Mouse (Mus musculus) MEL (cell line): ENCODE results near the gene Zfp433. TPM values are rescaled to one million over a fixed set of nuclear protein-coding genes. Genes with fewer than 3 reads are reported as not detected.
"Not testable (repeated sequence)": the region's sequence is repeated elsewhere in the genome, so short reads cannot be mapped to it uniquely, and the experiment has no call there.

Experiments used
- DNase-seq: peaks from one replicate; pipeline ENCODE4 v3.0.0; 2011; ENCODE audit warnings: low read depth, low spot score
- H3K27ac ChIP-seq: 2 replicates; pipeline ENCODE4 v1.5.1; 2012; ENCODE audit warnings: low read depth, mild to moderate bottlenecking, control low read depth, low read length, moderate library complexity; ENCODE audit not compliant: control insufficient read depth
- H3K27me3 ChIP-seq, 2 experiments: fragments of 150-350 bp in 1 of 2; sonication (generic) in 1 of 2; 2 replicates each; pipeline ENCODE4 v1.6.1; 2012; ENCODE audit warnings: low read length in 2 of 2, mild to moderate bottlenecking in 2 of 2, improper control_type of control experiment in 1 of 2, moderate library complexity in 1 of 2; ENCODE audit not compliant: insufficient read depth in 2 of 2, control insufficient read depth in 1 of 2
- H3K36me3 ChIP-seq, 2 experiments: 2 replicates each; pipeline ENCODE4 v1.6.1; 2012 to 2014; ENCODE audit warnings: low read length in 2 of 2, improper control_type of control experiment in 1 of 2, inconsistent platforms in 1 of 2, mild to moderate bottlenecking in 1 of 2; ENCODE audit not compliant: insufficient read depth in 2 of 2, control insufficient read depth in 1 of 2
- H3K4me1 ChIP-seq, 2 experiments: fragments of 150-350 bp in 1 of 2; sonication (generic) in 1 of 2; 2 replicates each; pipeline ENCODE4 v1.6.1; 2012; ENCODE audit warnings: low read length in 2 of 2, improper control_type of control experiment in 1 of 2, mild to moderate bottlenecking in 1 of 2; ENCODE audit not compliant: insufficient read depth in 2 of 2, control insufficient read depth in 1 of 2
- H3K4me3 ChIP-seq, 2 experiments: fragments of 150-350 bp in 1 of 2; sonication (generic) in 1 of 2; 2 replicates each; pipeline ENCODE4 v1.5.1; 2012; ENCODE audit warnings: low read depth in 2 of 2, low read length in 2 of 2, mild to moderate bottlenecking in 2 of 2, moderate library complexity in 2 of 2, control low read depth in 1 of 2, improper control_type of control experiment in 1 of 2; ENCODE audit not compliant: control insufficient read depth in 1 of 2, insufficient read depth in 1 of 2
- H3K79me2 ChIP-seq: 2 replicates; pipeline ENCODE4 v1.6.1; 2012; ENCODE audit warnings: mild to moderate bottlenecking, low read length, moderate library complexity; ENCODE audit not compliant: control insufficient read depth, poor library complexity, insufficient read depth
- H3K9ac ChIP-seq: 2 replicates; pipeline ENCODE4 v1.6.1; 2012; ENCODE audit warnings: low read depth, mild to moderate bottlenecking, control low read depth, low read length, moderate library complexity; ENCODE audit not compliant: control insufficient read depth, poor library complexity, severe bottlenecking
- H3K9me3 ChIP-seq: fragments of 150-350 bp; sonication (generic); replicated peaks from 2 replicates; pipeline ENCODE4 v1.6.1; 2012; ENCODE audit warnings: mild to moderate bottlenecking, low read length, improper control_type of control experiment, moderate library complexity; ENCODE audit not compliant: insufficient read depth
- BHLHE40 ChIP-seq: IDR thresholded peaks from 2 replicates; pipeline ENCODE4 v1.6.1; 2012; ENCODE audit warnings: low read depth, mild to moderate bottlenecking, inconsistent platforms, low read length, improper control_type of control experiment, borderline replicate concordance
- CHD2 ChIP-seq: IDR thresholded peaks from 2 replicates; pipeline ENCODE4 v1.6.1; 2011; ENCODE audit warnings: low read length, improper control_type of control experiment
- CTCF ChIP-seq, 3 experiments: IDR thresholded peaks in 2 of 3; conservative IDR thresholded peaks in 1 of 3; 2 replicates each; pipeline ENCODE4 v1.5.1; 2011 to 2012; ENCODE audit warnings: low read length in 3 of 3, low read depth in 2 of 3, mild to moderate bottlenecking in 2 of 3, improper control_type of control experiment in 1 of 3, inconsistent platforms in 1 of 3, mixed read lengths in 1 of 3, moderate library complexity in 1 of 3; ENCODE audit not compliant: control insufficient read depth in 1 of 3, insufficient read depth in 1 of 3, poor library complexity in 1 of 3, severe bottlenecking in 1 of 3
- ETS1 ChIP-seq: IDR thresholded peaks from 2 replicates; pipeline ENCODE4 v1.6.1; 2012; ENCODE audit warnings: low read depth, mild to moderate bottlenecking, inconsistent platforms, low read length, improper control_type of control experiment, moderate library complexity
- GATA1 ChIP-seq: IDR thresholded peaks from 2 replicates; pipeline ENCODE4 v1.6.1; 2011; ENCODE audit warnings: low read depth, low read length, improper control_type of control experiment
- KAT2A ChIP-seq: conservative IDR thresholded peaks from 2 replicates; pipeline ENCODE4 v1.6.1; 2012; ENCODE audit warnings: low read depth, low read length, improper control_type of control experiment, inconsistent platforms
- MAFK ChIP-seq: IDR thresholded peaks from 2 replicates; pipeline ENCODE4 v1.6.1; 2011; ENCODE audit warnings: low read depth, mild to moderate bottlenecking, low read length, improper control_type of control experiment, borderline replicate concordance
- MAX ChIP-seq: IDR thresholded peaks from 2 replicates; pipeline ENCODE4 v1.6.1; 2011; ENCODE audit warnings: low read length, improper control_type of control experiment
- MEF2A ChIP-seq: IDR thresholded peaks from 2 replicates; pipeline ENCODE4 v1.6.1; 2014; ENCODE audit warnings: low read depth, mild to moderate bottlenecking, inconsistent platforms, low read length, improper control_type of control experiment; ENCODE audit not compliant: poor library complexity, insufficient replicate concordance, severe bottlenecking; ENCODE audit errors: extremely low read depth
- MXI1 ChIP-seq: IDR thresholded peaks from 2 replicates; pipeline ENCODE4 v1.6.1; 2011; ENCODE audit warnings: mild to moderate bottlenecking, low read depth, low read length, improper control_type of control experiment
- MYB ChIP-seq: IDR thresholded peaks from 2 replicates; pipeline ENCODE4 v1.6.1; 2011; ENCODE audit warnings: mild to moderate bottlenecking, low read depth, low read length, improper control_type of control experiment
- NRF1 ChIP-seq: IDR thresholded peaks from 2 replicates; pipeline ENCODE4 v1.6.1; 2014; ENCODE audit warnings: low read depth, mild to moderate bottlenecking, inconsistent platforms, low read length, improper control_type of control experiment, moderate library complexity; ENCODE audit not compliant: poor library complexity, insufficient read depth, severe bottlenecking
- POLR2AphosphoS5 ChIP-seq: IDR thresholded peaks from 2 replicates; pipeline ENCODE4 v1.6.1; 2012; ENCODE audit warnings: low read depth, borderline replicate concordance, mild to moderate bottlenecking, inconsistent platforms, low read length, moderate library complexity, mixed read lengths
- RAD21 ChIP-seq: IDR thresholded peaks from 2 replicates; pipeline ENCODE4 v1.6.1; 2011; ENCODE audit warnings: mild to moderate bottlenecking, low read depth, low read length, improper control_type of control experiment
- RCOR1 ChIP-seq: IDR thresholded peaks from 2 replicates; pipeline ENCODE4 v1.6.1; 2012; ENCODE audit warnings: low read depth, mild to moderate bottlenecking, inconsistent platforms, low read length, improper control_type of control experiment
- SIN3A ChIP-seq: IDR thresholded peaks from 2 replicates; pipeline ENCODE4 v1.6.1; 2012; ENCODE audit warnings: low read length, improper control_type of control experiment, inconsistent platforms
- UBTF ChIP-seq: IDR thresholded peaks from 2 replicates; pipeline ENCODE4 v1.6.1; 2012; ENCODE audit warnings: low read depth, mild to moderate bottlenecking, inconsistent platforms, low read length, improper control_type of control experiment, moderate library complexity, borderline replicate concordance; ENCODE audit not compliant: insufficient read depth
- ZC3H11A ChIP-seq: IDR thresholded peaks from 2 replicates; pipeline ENCODE4 v1.6.1; 2012; ENCODE audit warnings: low read depth, mild to moderate bottlenecking, inconsistent platforms, low read length, improper control_type of control experiment
- ZKSCAN1 ChIP-seq: IDR thresholded peaks from 2 replicates; pipeline ENCODE4 v1.6.1; 2012; ENCODE audit warnings: low read depth, mild to moderate bottlenecking, inconsistent platforms, low read length, improper control_type of control experiment, moderate library complexity
- ZMIZ1 ChIP-seq: IDR thresholded peaks from 2 replicates; pipeline ENCODE4 v1.6.1; 2012; ENCODE audit warnings: low read depth, mild to moderate bottlenecking, inconsistent platforms, low read length, improper control_type of control experiment, moderate library complexity
- polyA plus RNA-seq, 2 experiments: library from polyadenylated mRNA; stranded (reverse) in 1 of 2; unstranded in 1 of 2; fragments of >175 nt in 1 of 2; fragments of >200 nt in 1 of 2; gene quantifications; 2 replicates each; pipeline versions ENCODE4 v1.2.1 to v1.2.4; 2012; ENCODE audit warnings: low replicate concordance in 2 of 2, low read depth in 1 of 2; ENCODE audit not compliant: insufficient read length in 2 of 2, insufficient read depth in 1 of 2, missing spikeins in 1 of 2
- total RNA-seq: library from RNA; depleted of rRNA; stranded (reverse); fragments of 300-350 nt; gene quantifications from 2 replicates; pipeline ENCODE4 v1.2.3, GENCODE M21; 2012; rRNA removed

The Zfp433 gene
- total RNA-seq (4.2 and 4.9 TPM in 2 replicates), polyA plus RNA-seq (1 to 10 TPM in 1 of 2 experiments, not detected in 1; 3.0 TPM)

DNA sequence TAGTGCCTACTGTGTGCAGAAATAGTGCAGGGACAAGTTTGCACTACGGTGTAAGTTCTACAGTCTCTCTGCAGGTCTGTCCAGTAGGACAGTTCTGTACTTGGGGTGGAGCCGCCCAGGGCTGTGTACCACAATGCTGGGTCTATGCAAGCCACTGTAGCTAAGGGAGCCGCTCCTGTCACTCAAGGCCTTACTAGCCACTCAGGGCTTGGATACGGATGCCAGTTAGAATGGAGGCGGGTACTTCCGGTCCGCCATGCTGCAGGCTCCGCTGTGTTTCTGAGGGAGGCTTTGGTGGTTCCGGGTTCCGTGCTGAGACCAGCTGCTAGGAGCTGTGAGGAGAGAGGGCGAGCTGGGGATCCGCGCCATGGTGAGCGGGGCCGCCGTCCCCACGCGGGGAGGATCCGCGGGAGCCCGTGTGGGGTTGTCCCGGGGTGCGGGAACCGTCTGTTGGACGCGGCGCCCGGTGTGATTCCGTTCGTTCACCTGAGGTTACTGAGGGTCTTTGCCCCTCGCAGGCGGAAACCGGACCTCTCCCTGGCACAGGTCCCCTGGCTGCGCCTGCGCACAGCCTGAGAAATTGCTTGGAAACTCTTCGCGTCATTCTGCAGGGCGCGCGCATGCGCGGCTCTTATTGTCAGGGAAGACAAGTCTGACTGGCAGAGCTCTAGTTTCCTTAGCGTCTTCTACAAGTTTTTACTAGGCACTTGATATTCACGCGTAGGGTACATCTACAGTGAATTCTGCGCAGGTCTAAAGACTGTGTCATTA is at the start of gene Zfp433:
Zfp433 (plus strand) TSS at position 295 of the 771 bp plus-strand sequence.
- not testable (repeated sequence) for H3K27me3 ChIP-seq, DNase-seq, H3K9ac ChIP-seq

DNA sequence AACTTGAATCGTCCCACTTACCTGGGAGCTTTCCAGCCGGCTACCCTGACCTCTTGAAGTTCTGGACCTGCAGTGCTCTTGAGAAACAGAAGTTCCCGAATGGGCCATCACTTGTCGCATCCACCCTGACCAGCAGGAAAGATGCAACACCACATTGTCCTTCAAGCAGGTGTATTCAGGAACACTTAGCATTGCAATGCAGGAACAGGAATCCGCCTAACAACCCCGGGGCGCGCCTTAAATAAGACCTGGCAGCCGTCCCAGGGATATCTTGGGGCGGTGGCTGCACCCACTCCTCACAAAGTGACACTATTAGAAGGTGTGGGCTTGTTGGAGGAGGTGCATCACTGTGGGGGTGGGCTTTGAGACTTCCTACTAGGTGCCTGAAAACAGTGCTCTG is 49.4 kb upstream of the Zfp433 start:
- no peaks in the 10 kb centered on the region for H3K9me3 ChIP-seq
- H3K27me3 ChIP-seq, result no peaks in the 10 kb centered on the region
- peaks cover 0 to 2% of the 10 kb centered on the region in 2 experiments; a peak in 2 of 4 replicates for H3K36me3 ChIP-seq

More for the DNA sequence above, at the start of gene Zfp433:
- not testable (repeated sequence) for H3K9me3 ChIP-seq, H3K4me3 ChIP-seq, H3K36me3 ChIP-seq, H3K27ac ChIP-seq, H3K4me1 ChIP-seq, H3K79me2 ChIP-seq

DNA sequence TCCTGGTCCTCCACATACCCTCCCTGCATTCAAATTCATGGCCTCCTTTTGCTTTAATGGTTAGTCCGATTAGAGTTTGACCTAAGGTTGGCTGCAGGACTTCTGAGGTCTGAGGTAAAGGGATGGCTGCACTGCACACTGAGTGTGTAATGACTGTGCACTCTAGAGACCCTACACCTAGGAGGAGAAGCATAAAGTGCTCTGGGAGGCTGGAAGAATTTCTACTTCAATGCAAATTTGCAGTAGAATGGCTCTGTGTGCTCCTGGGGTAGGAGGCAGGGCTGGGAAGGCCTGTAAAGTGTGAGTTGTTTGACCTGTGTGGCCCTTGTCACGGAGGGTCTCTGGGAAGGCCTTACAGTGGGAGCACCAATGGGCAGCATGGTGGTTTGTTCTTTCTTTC is 48.5 kb upstream of the Zfp433 start:
- no peaks in the 10 kb centered on the region for H3K9me3 ChIP-seq
- no peak overlapping the region for H3K27ac ChIP-seq
- H3K36me3 ChIP-seq, result peaks cover 0 to 2% of the 10 kb centered on the region in 2 experiments; a peak in 2 of 4 replicates
- H3K27me3 ChIP-seq, result no peaks in the 10 kb centered on the region
- H3K4me1 ChIP-seq, result no peaks in the 10 kb centered on the region
- DNase-seq, result no peak
- H3K4me3 ChIP-seq, result no peak overlapping the region
- H3K79me2 ChIP-seq, result peaks cover 19% of the 10 kb centered on the region; the same call in 1 of the 2 replicates
- TF ChIP-seq CHD2 (no peak), MAX (no peak), NRF1 (no peak), MXI1 (no peak), SIN3A (no peak), KAT2A (no peak), MYB (no peak), POLR2AphosphoS5 (no peak), MEF2A (no peak), MAFK (no peak), BHLHE40 (no peak)
- no peak overlapping the region for H3K9ac ChIP-seq

More for the DNA sequence above, 49.4 kb upstream of the Zfp433 start:
- no peak for DNase-seq
- H3K9ac ChIP-seq, result no peak overlapping the region
- no peak overlapping the region for H3K4me3 ChIP-seq
- no peak for TF ChIP-seq ZKSCAN1
- TF ChIP-seq ETS1, result no peak
- TF ChIP-seq CTCF (IDR thresholded peaks at IDR 0.05 in 2 of 3, conservative IDR thresholded peaks at IDR 0.05 in 1 of 3; ENCODE audit: control insufficient read depth in 1 of 3, insufficient read depth in 1 of 3, low read depth in 2 of 3, low read length in 3 of 3, poor library complexity in 1 of 3, severe bottlenecking in 1 of 3), result no peak
- no peak for TF ChIP-seq MXI1
- TF ChIP-seq UBTF, result no peak
- no peak for TF ChIP-seq RAD21
- TF ChIP-seq NRF1, result no peak
- TF ChIP-seq RCOR1, result no peak
- no peak for TF ChIP-seq ZC3H11A
- TF ChIP-seq ZMIZ1, result no peak
- TF ChIP-seq GATA1, result no peak
- no peak for TF ChIP-seq SIN3A
- TF ChIP-seq, all 39 proteins: peak for 0
- Histone ChIP-seq H3K27ac (no peak overlapping the region), H3K4me1 (peaks cover 0 to 3% of the 10 kb centered on the region in 2 experiments; a peak in 1 of 4 replicates), H3K79me2 (peaks cover 27% of the 10 kb centered on the region)

DNA sequence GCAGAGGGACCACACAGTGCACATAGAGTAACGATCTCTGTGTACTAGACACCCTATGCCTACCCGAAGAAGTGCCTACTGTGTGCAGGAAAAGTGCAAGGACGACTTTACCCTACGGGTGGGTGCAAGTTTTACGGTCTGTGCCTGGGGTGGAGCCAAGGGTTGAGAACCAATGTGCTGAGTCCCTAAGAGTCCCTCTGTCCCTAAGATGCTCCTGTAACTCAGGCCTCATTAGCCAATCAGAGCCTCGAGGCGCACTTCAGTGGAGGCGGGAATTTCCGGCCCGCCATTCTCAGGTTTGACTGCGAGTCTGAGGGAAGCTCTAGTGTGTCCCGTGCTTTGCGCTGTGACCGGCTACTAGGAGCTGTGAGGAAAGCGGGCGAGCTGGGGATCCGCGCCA is 17.5 kb upstream of the Zfp433 start:
- not testable (repeated sequence) for H3K9me3 ChIP-seq, H3K79me2 ChIP-seq, H3K4me3 ChIP-seq, H3K27me3 ChIP-seq, H3K4me1 ChIP-seq, H3K9ac ChIP-seq, H3K27ac ChIP-seq, H3K36me3 ChIP-seq, DNase-seq
